Mouse (Mus musculus): Measurements from ENCODE around the gene Rps8.
A peak's percentile ranks its signal among the peaks of the same experiment; 100 is the strongest.

DNA sequence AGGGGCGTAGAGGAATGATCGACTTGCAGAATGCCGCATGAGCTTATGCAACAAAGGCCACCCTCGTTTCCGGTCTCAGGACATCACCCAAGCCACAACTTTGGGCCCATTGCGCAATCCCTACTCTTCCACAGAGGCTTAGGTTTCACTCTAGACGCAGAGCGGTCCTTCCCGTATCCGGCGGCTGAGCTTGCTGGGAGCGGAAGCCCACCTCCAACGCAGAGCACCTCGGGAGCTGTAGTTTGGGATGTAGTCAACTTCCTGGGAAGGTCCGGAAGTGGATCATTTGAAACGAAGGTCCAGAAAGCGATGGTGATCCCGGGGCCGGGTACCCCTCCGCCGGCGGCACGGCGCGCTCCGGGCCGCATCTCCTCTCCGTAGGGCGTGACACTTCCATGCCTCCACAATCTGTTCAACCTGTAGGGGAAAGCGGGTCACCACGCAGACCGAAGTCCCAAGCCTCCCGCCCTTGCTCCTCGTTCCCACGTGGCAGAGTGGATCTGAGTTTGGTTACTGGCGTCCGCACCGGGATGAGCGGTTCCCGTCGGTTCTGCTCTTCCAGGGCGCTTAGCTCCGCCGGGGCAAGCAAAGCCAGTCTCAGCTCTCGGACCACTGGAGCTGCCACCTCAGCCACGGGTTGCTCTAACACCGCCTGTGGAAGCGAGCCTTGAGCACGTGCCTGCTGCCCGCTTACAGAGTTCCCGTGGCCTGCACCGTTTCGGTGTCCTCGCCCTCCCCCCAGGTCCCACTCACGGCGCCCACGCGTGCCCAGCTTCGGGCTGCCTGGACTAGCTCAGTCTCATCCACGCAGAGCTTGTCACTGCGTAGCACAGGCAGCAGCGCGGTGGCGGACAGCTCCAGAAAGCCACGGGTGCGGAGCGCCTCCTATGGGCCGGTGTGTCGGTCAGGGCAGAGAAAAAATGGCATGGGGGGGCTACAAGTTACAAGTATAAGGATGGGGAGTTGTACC, 35.3 kb downstream of the Rps8 start:
- peak; percentile 56; the same call in 1 of the 2 replicates for TF ChIP-seq CTCF (IDR thresholded peaks at IDR 0.05; ENCODE audit: control insufficient read depth, insufficient read depth, insufficient replicate concordance, low read depth, low read length)
- peak; percentile 85 for TF ChIP-seq POLR2A (IDR thresholded peaks at IDR 0.05; ENCODE audit: control insufficient read depth, low read depth, low read length)

All from testis, adult 2 months (tissue).